Mouse (Mus musculus) liver, adult 2 months (tissue): ENCODE data around the gene Ctr9.

Experiments
- CTCF ChIP-seq: fragments of 200-500 bp; IDR thresholded peaks from 2 replicates; pipeline ENCODE4 v1.5.1; 2011; ENCODE audit warnings: low read depth, low read length, control low read depth
- POLR2A ChIP-seq: fragments of 200-500 bp; IDR thresholded peaks from 2 replicates; pipeline ENCODE4 v1.6.1; 2011; ENCODE audit warnings: low read length, control low read depth; ENCODE audit not compliant: insufficient read depth; ENCODE audit errors: extremely low read depth

GRCm38 (mm10) chr7:110998887-110999827, 29.6 kb upstream of the Ctr9 start:
- TF ChIP-seq CTCF (no peak), POLR2A (no peak)
